Comparison of ENCODE assay signal across 15 mouse cellular contexts in genomic region chr8:15318082-15318816, GRCm38 (mm10).
"Had no signal": no experiment of that assay in that cellular context is flagged by ENCODE, and none has a peak within 500 bp of the region (broad histone marks: within the 10 kb centered on the region; RNA-seq: fewer than 3 reads in every experiment).

No protein-coding gene starts in this region.

- H3K4me1 ChIP-seq: limb, embryonic 15.5 days; liver, embryonic 12.5 days; midbrain, embryonic 10.5 days had no signal

- H3K36me3 ChIP-seq: limb, embryonic 15.5 days; liver, embryonic 12.5 days; midbrain, embryonic 10.5 days had no signal

- H3K4me3 ChIP-seq: left cerebral cortex, adult 2 months; limb, embryonic 15.5 days; liver, embryonic 12.5 days; midbrain, embryonic 10.5 days; myocyte had no signal

- H3K4me2 ChIP-seq: limb, embryonic 15.5 days; liver, embryonic 12.5 days; lung, embryonic 14.5 days had no signal

- H3K9ac ChIP-seq: limb, embryonic 15.5 days; liver, embryonic 12.5 days; lung, embryonic 14.5 days had no signal

- DNase-seq: kidney, postnatal 14 days; lung, embryonic 14.5 days; lung, postnatal 10 days; lung, postnatal 4 days; midbrain, embryonic 14.5 days; retina, postnatal 1 day; right cerebral cortex, postnatal 25 days; thymus, postnatal 36 days had no signal

- ATAC-seq: inflammation-experienced regulatory T-cells, adult 6 months; intestine, postnatal 0 days; liver, embryonic 12.5 days had no signal

- H3K9me3 ChIP-seq: limb, embryonic 15.5 days; liver, embryonic 12.5 days; midbrain, embryonic 10.5 days had no signal

- H3K27me3 ChIP-seq: limb, embryonic 15.5 days; liver, embryonic 12.5 days had no signal

- H3K27ac ChIP-seq: left cerebral cortex, adult 2 months; limb, embryonic 15.5 days; liver, embryonic 12.5 days; midbrain, embryonic 10.5 days had no signal
